Mouse (Mus musculus): ENCODE measurements around the gene Btbd35f23.
"Not testable (repeated sequence)": the region's sequence is repeated elsewhere in the genome, so short reads cannot be mapped to it uniquely, and the experiment has no call there.

The Btbd35f23 gene

DNA sequence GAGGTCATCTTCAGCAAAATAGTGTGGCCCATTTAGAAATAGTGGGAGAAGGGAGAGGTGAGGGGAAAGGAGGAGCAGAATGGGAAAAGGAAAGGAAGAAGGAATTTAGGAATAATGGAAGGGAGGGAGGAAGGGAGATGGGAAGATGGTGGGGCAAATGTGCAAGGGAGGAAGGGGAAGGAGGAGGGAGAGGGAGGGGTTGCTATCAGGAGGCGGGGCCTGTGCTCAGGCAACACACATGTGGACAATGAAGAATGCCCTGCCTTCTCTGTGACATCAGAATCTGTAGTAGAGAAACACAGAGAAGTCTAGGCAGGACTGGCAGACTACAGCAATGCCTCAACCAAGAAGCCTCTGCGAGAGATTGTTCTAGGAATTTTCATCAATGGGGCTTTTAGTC lies at the start of gene Btbd35f23:
Gene Btbd35f23, plus strand, starts transcription at position 301 of the 400 bp plus-strand sequence.
- not testable (repeated sequence) for DNase-seq (ENCODE audit: low spot score)
